Mouse (Mus musculus): ENCODE results near the gene Kctd5.

- TF ChIP-seq FLI1 (IDR thresholded peaks at IDR 0.05; ENCODE audit: low read length) (no peak), GATA1 (IDR thresholded peaks at IDR 0.05; ENCODE audit: borderline replicate concordance, low read length) (no peak)
Observed at GRCm38 (mm10) chr17:24014433-24014965, 58.8 kb downstream of the Kctd5 start.
